Mouse (Mus musculus) limb, embryonic 11.5 days (tissue): ENCODE data around the gene Sf3a2. TPM values are rescaled to one million over a fixed set of nuclear protein-coding genes. Genes with fewer than 3 reads are reported as not detected.

Experiments
- ATAC-seq: fragments of 200-750 bp; cut with Nextera tagmentation; 2 replicates; pipeline ENCODE4 v1.8.0; 2017; ENCODE audit warnings: low read depth; ENCODE audit not compliant: insufficient number of reproducible peaks, low FRiP score, low TSS enrichment
- DNase-seq: peaks from one replicate; pipeline ENCODE4 v3.0.0-alpha.2; 2015; ENCODE audit warnings: low spot score
- H3K27ac ChIP-seq: fragments of 300-500 bp; sonication (generic); replicated peaks from 2 replicates; pipeline ENCODE4 v1.5.1; 2014; ENCODE audit warnings: low read depth, mild to moderate bottlenecking, low read length
- H3K27me3 ChIP-seq: fragments of 300-500 bp; sonication (generic); 2 replicates; pipeline ENCODE4 v1.6.1; 2014; ENCODE audit warnings: mild to moderate bottlenecking, low read length, mixed read lengths; ENCODE audit not compliant: control insufficient read depth, insufficient read depth
- H3K36me3 ChIP-seq: fragments of 300-500 bp; sonication (generic); 2 replicates; pipeline ENCODE4 v1.6.1; 2014; ENCODE audit warnings: mild to moderate bottlenecking, low read length, moderate library complexity, mixed read lengths; ENCODE audit not compliant: control insufficient read depth, insufficient read depth
- H3K4me1 ChIP-seq: fragments of 300-500 bp; sonication (generic); 2 replicates; pipeline ENCODE4 v1.6.1; 2014; ENCODE audit warnings: low read length, mixed read lengths; ENCODE audit not compliant: control insufficient read depth, insufficient read depth
- H3K4me2 ChIP-seq: fragments of 300-500 bp; sonication (generic); 2 replicates; pipeline ENCODE4 v1.6.1; 2014; ENCODE audit warnings: low read depth, mild to moderate bottlenecking, moderate library complexity; ENCODE audit not compliant: severe bottlenecking
- H3K4me3 ChIP-seq: fragments of 300-500 bp; sonication (generic); 2 replicates; pipeline ENCODE4 v1.5.1; 2014; ENCODE audit warnings: low read depth, low read length
- H3K9ac ChIP-seq: fragments of 300-500 bp; sonication (generic); 2 replicates; pipeline ENCODE4 v1.6.1; 2014; ENCODE audit warnings: mild to moderate bottlenecking, low read length
- H3K9me3 ChIP-seq: fragments of 300-500 bp; sonication (generic); 2 replicates; pipeline ENCODE4 v1.6.1; 2016; ENCODE audit warnings: low read length; ENCODE audit not compliant: control insufficient read depth
- whole genome bisulfite sequencing: fragments of 180-500 bp; shearing (Covaris S2); extraction: QIAGEN DNeasy Blood & Tissue Kit; methylation state at CpG from one replicate; pipeline ENCODE4 v1.1.7; 2014; 5-methylcytosine and 5-hydroxymethylcytosine counted together
- polyA plus RNA-seq: library from polyadenylated mRNA; unstranded; fragments of >200 nt; fragmentation: Nextera tagmentation; extraction: Ambion mirVana; gene quantifications from 2 replicates; pipeline ENCODE4 v1.2.1, GENCODE M21; 2014

Sf3a2 gene
- polyA plus RNA-seq, 1 experiment from 2014 or later = 122 TPM

GRCm38 (mm10) chr10:80837827-80838226 lies 39.8 kb downstream of the Sf3a2 start:
- DNase-seq (no peak), ATAC-seq (no peak)
- no peaks in the 10 kb centered on the region for H3K9me3 ChIP-seq
- no peak overlapping the region for H3K4me3 ChIP-seq
- no peak overlapping the region for H3K9ac ChIP-seq
- no peaks in the 10 kb centered on the region for H3K4me1 ChIP-seq
- peaks cover 46% of the 10 kb centered on the region for H3K27me3 ChIP-seq
- 20% methylated on average over 2 of the region's 2 CpGs for WGBS
- no peak overlapping the region for H3K4me2 ChIP-seq
- H3K36me3 ChIP-seq = no peaks in the 10 kb centered on the region; the same call in 1 of the 2 replicates
- H3K27ac ChIP-seq = no peak overlapping the region

- H3K27ac ChIP-seq = no peak overlapping the region
Measured at GRCm38 (mm10) chr10:80838346-80838912, 40.4 kb downstream of the Sf3a2 start.

GRCm38 (mm10) chr10:80839848-80840247 lies 41.9 kb downstream of the Sf3a2 start:
- Histone ChIP-seq H3K9ac (no peak overlapping the region), H3K36me3 (no peaks in the 10 kb centered on the region; the same call in 1 of the 2 replicates), H3K4me1 (peaks cover 10% of the 10 kb centered on the region; the same call in 1 of the 2 replicates), H3K9me3 (no peaks in the 10 kb centered on the region), H3K27me3 (peaks cover 49% of the 10 kb centered on the region), H3K4me3 (no peak overlapping the region), H3K4me2 (no peak overlapping the region), H3K27ac (no peak overlapping the region)
- ATAC-seq (no peak), DNase-seq (no peak)
- WGBS = 64% methylated on average over 6 of the region's 6 CpGs

More at GRCm38 (mm10) chr10:80838346-80838912, 40.4 kb downstream of the Sf3a2 start:
- Histone ChIP-seq H3K36me3 (no peaks in the 10 kb centered on the region; the same call in 1 of the 2 replicates), H3K4me2 (no peak overlapping the region), H3K4me3 (no peak overlapping the region), H3K27me3 (peaks cover 48% of the 10 kb centered on the region), H3K9ac (no peak overlapping the region), H3K4me1 (peaks cover 2% of the 10 kb centered on the region; the same call in 1 of the 2 replicates), H3K9me3 (no peaks in the 10 kb centered on the region)
- no peak for DNase-seq
- no peak for ATAC-seq
- 52% methylated on average over 2 of the region's 2 CpGs for WGBS

DNA sequence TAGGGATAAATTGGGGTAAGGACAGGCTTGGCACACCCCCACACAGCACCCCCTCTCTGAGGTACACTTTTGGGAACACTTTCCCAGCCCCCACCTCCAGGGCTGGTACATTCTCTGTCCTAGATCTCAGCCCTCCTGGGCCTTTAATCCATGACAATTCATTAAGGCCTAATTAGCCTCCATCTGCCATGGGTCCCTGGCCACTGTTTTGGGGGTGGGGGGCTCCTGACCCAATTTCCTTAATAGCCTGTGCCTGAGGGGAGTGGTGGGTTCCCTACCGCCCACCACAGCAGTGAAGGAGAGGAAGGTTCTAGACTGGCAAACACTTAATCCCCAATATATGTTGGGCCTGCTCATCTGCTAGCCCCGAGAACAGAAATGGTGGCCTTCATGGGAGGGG lies 43.7 kb downstream of the Sf3a2 start:
- Histone ChIP-seq H3K9me3 (no peaks in the 10 kb centered on the region), H3K9ac (no peak overlapping the region), H3K4me1 (peaks cover 10% of the 10 kb centered on the region; the same call in 1 of the 2 replicates), H3K4me2 (no peak overlapping the region), H3K27ac (no peak overlapping the region), H3K4me3 (no peak overlapping the region), H3K27me3 (peaks cover 39% of the 10 kb centered on the region), H3K36me3 (no peaks in the 10 kb centered on the region)
- 75% methylated on average over 2 of the region's 2 CpGs for WGBS
- DNase-seq (no peak), ATAC-seq (no peak)

DNA sequence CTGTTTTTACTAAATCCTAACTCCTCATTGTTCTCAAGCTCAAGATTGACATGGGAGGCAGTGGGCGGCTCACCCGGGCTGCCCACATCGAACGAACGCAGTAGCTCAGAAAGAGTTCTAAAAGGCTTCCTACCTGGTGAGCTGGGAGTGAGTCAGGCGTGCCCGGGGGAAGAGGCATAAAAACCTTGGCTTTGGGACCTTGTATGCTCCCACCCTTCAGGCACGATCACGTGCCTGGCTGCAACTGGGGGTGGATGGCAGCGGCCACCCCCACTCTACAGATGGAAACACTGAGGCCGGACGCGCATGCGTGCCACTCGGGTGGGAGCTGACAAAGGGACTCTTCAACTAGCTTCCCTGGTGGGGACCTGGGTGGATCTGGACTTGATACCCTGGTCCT lies 44.3 kb downstream of the Sf3a2 start:
- ATAC-seq = no peak
- Histone ChIP-seq H3K4me2 (no peak overlapping the region), H3K9ac (no peak overlapping the region), H3K9me3 (no peaks in the 10 kb centered on the region), H3K4me3 (no peak overlapping the region), H3K27ac (no peak overlapping the region), H3K27me3 (peaks cover 37% of the 10 kb centered on the region), H3K36me3 (no peaks in the 10 kb centered on the region), H3K4me1 (peaks cover 10% of the 10 kb centered on the region; the same call in 1 of the 2 replicates)
- DNase-seq = no peak
- 87% methylated on average over 15 of the region's 15 CpGs for WGBS

DNA sequence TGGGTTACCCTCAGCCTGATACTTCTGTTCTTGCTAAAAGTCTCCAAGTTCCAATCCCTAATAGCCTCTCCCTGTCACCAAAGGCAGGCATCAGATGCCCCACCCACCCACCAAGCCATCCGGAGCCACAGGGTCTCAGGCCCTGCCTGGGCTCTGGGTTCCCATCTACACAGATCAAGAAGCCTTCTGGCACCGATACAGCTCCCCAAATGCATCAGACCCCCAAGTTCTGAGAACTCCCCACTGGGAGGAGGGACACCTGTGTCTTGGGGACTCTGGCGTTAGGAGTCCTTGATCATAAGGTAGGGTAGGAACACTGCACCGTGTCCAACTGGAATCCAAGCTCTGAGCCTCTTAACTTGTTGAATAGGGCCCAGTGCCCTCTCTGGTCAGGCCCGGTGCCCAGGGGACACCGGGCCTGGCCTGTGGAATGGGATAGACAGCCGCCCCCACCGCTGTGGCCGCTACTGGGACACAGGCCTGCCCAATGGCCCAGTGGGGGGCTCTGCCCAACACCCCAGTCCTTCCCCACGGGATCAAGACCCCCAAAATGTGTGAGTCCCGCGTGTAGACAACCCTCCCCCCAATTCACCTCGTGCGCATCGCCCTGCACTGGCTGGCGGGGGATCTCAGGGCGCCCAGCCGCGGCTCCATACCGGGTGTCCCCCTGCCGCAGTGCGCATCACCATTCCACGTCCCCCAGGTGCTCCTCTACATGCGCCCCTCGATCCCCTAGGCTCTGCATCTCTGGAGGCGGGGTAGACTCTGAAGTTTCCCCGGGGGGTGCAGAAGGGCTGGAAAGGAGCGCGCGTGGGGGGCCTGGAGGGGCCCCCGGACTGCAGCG lies 45.3 kb downstream of the Sf3a2 start:
- Histone ChIP-seq H3K4me3 (peak overlapping the region; percentile 31), H3K27me3 (peaks cover 37% of the 10 kb centered on the region), H3K27ac (no peak overlapping the region), H3K36me3 (no peaks in the 10 kb centered on the region), H3K9ac (peak overlapping the region; percentile 50), H3K4me2 (peak overlapping the region; percentile 75), H3K9me3 (no peaks in the 10 kb centered on the region), H3K4me1 (peaks cover 10% of the 10 kb centered on the region; the same call in 1 of the 2 replicates)
- ATAC-seq (no peak), DNase-seq (no peak)
- 12% methylated on average over 28 of the region's 32 CpGs for WGBS

DNA sequence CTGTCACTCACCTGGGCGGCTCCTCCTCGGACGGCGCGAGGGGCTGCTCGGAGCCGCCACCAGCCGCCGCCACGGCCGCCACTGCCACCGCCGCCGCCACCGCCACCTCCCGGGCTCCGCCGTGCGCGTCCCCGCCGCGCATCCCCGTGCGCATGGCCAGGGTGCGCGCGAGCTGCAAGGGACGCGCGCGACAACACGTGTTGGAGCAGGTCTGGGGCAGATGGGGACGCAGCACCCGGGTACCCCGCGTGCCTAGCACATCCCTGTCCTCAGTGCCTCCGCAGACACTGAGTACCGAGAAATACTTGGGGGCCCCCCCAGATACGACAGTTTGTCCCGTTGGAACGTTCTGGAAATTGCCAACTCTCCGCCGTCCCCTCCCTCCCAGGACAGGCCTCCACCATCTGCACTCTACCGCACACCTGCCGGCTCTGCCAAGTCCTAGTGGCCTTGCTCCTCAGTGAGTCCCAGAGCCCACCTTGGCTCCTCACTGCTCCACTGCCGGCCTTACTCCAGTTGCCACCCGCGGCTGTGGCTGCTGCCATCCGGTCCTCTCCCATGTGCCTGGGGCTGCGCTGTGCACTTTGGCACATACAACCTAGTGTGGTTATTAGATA lies 46.0 kb downstream of the Sf3a2 start, which contains the start of gene Lingo3:
Gene Lingo3, minus strand, starts transcription at position 109 of the 617 bp plus-strand sequence.
- Histone ChIP-seq H3K27ac (no peak within 1 kb of the TSS), H3K4me2 (peak within 1 kb of the TSS; percentile 75), H3K27me3 (peaks cover 37% of the 10 kb centered on the region), H3K9ac (peak within 1 kb of the TSS; percentile 50), H3K36me3 (no peaks in the 10 kb centered on the region), H3K9me3 (no peaks in the 10 kb centered on the region), H3K4me1 (peaks cover 10% of the 10 kb centered on the region; the same call in 1 of the 2 replicates), H3K4me3 (peak within 1 kb of the TSS; percentile 31)
- WGBS = 5% methylated on average over 37 of the region's 51 CpGs
- DNase-seq = no peak
- no peak for ATAC-seq

GRCm38 (mm10) chr10:80845055-80845693 lies 47.2 kb downstream of the Sf3a2 start:
- H3K27me3 ChIP-seq = peaks cover 37% of the 10 kb centered on the region
- DNase-seq (no peak), ATAC-seq (no peak)
- peaks cover 10% of the 10 kb centered on the region; the same call in 1 of the 2 replicates for H3K4me1 ChIP-seq
- H3K9me3 ChIP-seq = no peaks in the 10 kb centered on the region
- H3K4me2 ChIP-seq = no peak overlapping the region
- no peak overlapping the region for H3K4me3 ChIP-seq
- H3K27ac ChIP-seq = no peak overlapping the region
- H3K9ac ChIP-seq = no peak overlapping the region; the same call in 1 of the 2 replicates
- 59% methylated on average over 8 of the region's 8 CpGs for WGBS
- no peaks in the 10 kb centered on the region for H3K36me3 ChIP-seq
